Mouse (Mus musculus) testis, adult 2 months (tissue): ENCODE data around the gene Adgrv1.

Experiments
- CTCF ChIP-seq: fragments of 200-500 bp; IDR thresholded peaks from 2 replicates; pipeline ENCODE4 v1.5.1; 2012; ENCODE audit warnings: low read depth, mild to moderate bottlenecking, inconsistent platforms, low read length, moderate library complexity; ENCODE audit not compliant: control insufficient read depth, insufficient read depth, insufficient replicate concordance
- POLR2A ChIP-seq: fragments of 200-500 bp; IDR thresholded peaks from 2 replicates; pipeline ENCODE4 v1.6.1; 2012; ENCODE audit warnings: low read depth, mild to moderate bottlenecking, inconsistent platforms, low read length, moderate library complexity; ENCODE audit not compliant: control insufficient read depth

DNA sequence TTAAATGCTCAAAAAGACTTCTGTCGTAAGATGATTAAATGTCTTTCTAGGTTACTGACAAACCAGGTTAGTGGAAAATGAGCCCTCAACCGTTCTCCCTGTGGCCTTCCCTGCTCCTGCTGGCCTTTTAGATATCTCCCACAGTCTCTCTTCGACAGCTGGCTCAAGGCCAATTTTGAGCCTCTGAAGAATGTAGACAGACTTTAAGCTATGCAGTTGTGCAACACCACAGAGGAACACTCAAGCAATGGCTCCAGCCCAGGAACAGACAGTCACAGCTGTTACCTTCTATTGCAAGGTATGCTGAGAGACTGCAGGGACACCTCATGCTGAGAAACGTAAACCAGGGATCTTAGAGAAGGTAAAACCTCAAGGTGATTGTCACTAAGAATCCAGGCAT is 529.2 kb downstream of the Adgrv1 start:
- TF ChIP-seq CTCF (no peak), POLR2A (no peak)
